Mouse (Mus musculus) midbrain, embryonic 14.5 days (tissue): Measurements from ENCODE around the gene Cabp7. TPM values are rescaled to one million over a fixed set of nuclear protein-coding genes. Genes with fewer than 3 reads are reported as not detected.
A peak's percentile ranks its signal among the peaks of the same experiment; 100 is the strongest.

Experiments used
- ATAC-seq: fragments of 200-750 bp; cut with Nextera tagmentation; 2 replicates; pipeline ENCODE4 v1.8.0; 2017; ENCODE audit warnings: moderate number of reproducible peaks, moderate library complexity; ENCODE audit not compliant: low FRiP score, low TSS enrichment
- DNase-seq: peaks from one replicate; pipeline ENCODE4 v3.0.0-alpha.2; 2015
- H3K27ac ChIP-seq: fragments of 300-500 bp; sonication (generic); replicated peaks from 2 replicates; pipeline ENCODE4 v1.5.1; 2014; ENCODE audit warnings: mild to moderate bottlenecking, low read depth, low read length, moderate library complexity
- H3K27me3 ChIP-seq: fragments of 300-500 bp; sonication (generic); 2 replicates; pipeline ENCODE4 v1.6.1; 2014; ENCODE audit warnings: low read length, control low read depth, mixed read lengths; ENCODE audit not compliant: control insufficient read depth, insufficient read depth
- H3K36me3 ChIP-seq: fragments of 300-500 bp; sonication (generic); 2 replicates; pipeline ENCODE4 v1.6.1; 2014; ENCODE audit warnings: low read length, control low read depth; ENCODE audit not compliant: control insufficient read depth, insufficient read depth
- H3K4me1 ChIP-seq: fragments of 300-500 bp; sonication (generic); 2 replicates; pipeline ENCODE4 v1.6.1; 2014; ENCODE audit warnings: mild to moderate bottlenecking, antibody characterized with exemption, low read length, control low read depth; ENCODE audit not compliant: control insufficient read depth, insufficient read depth
- H3K4me2 ChIP-seq: fragments of 300-500 bp; sonication (generic); 2 replicates; pipeline ENCODE4 v1.6.1; 2014; ENCODE audit warnings: mild to moderate bottlenecking, low read length, moderate library complexity
- H3K4me3 ChIP-seq: fragments of 300-500 bp; sonication (generic); replicated peaks from 2 replicates; pipeline ENCODE4 v1.5.1; 2014; ENCODE audit warnings: low read depth, low read length
- H3K9ac ChIP-seq: fragments of 300-500 bp; sonication (generic); replicated peaks from 2 replicates; pipeline ENCODE4 v1.6.1; 2014; ENCODE audit warnings: mild to moderate bottlenecking, low read length, moderate library complexity
- H3K9me3 ChIP-seq: fragments of 300-500 bp; sonication (generic); 2 replicates; pipeline ENCODE4 v1.6.1; 2016; ENCODE audit warnings: low read length, control low read depth, mixed read lengths; ENCODE audit not compliant: control insufficient read depth
- WGBS: fragments of 180-500 bp; shearing (Covaris S2); extraction: QIAGEN DNeasy Blood & Tissue Kit; methylation state at CpG from one replicate; pipeline ENCODE4 v1.1.7; 2014; 5-methylcytosine and 5-hydroxymethylcytosine counted together
- polyA plus RNA-seq: library from polyadenylated mRNA; unstranded; fragments of >200 nt; fragmentation: Nextera tagmentation; extraction: Ambion mirVana; gene quantifications from 2 replicates; pipeline ENCODE4 v1.2.1, GENCODE M21; 2014

Gene Cabp7
- polyA plus RNA-seq, 1 experiment from 2014 or later: 1.3 TPM

DNA sequence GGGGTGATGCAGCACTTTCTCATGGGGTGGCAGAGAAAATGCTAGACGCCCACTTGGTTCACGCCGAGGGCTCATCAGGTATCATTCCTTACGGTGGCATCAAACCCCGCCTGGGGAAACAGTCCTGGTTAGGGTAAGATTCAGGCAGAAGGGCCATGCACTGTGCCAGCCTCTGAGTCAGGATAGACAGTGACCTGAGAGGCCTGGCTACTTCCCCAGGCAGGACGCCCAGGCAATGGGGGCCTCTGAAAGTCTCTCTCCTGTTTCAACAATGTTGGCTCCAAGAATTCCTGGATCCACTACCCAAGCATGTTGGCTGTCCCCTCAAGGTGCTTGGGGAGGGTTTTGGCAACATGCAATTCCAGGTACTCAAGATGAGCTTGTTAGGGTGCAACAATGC is 23.3 kb upstream of the Cabp7 start:
- H3K9me3 ChIP-seq: no peaks in the 10 kb centered on the region
- no peak overlapping the region for H3K27ac ChIP-seq
- DNase-seq (no peak), ATAC-seq (no peak)
- H3K4me2 ChIP-seq: no peak overlapping the region
- peaks cover 19% of the 10 kb centered on the region; the same call in 1 of the 2 replicates for H3K36me3 ChIP-seq
- no peaks in the 10 kb centered on the region for H3K27me3 ChIP-seq
- 97% methylated on average over 6 of the region's 6 CpGs for WGBS
- no peak overlapping the region for H3K9ac ChIP-seq
- no peak overlapping the region for H3K4me3 ChIP-seq
- H3K4me1 ChIP-seq: no peaks in the 10 kb centered on the region

DNA sequence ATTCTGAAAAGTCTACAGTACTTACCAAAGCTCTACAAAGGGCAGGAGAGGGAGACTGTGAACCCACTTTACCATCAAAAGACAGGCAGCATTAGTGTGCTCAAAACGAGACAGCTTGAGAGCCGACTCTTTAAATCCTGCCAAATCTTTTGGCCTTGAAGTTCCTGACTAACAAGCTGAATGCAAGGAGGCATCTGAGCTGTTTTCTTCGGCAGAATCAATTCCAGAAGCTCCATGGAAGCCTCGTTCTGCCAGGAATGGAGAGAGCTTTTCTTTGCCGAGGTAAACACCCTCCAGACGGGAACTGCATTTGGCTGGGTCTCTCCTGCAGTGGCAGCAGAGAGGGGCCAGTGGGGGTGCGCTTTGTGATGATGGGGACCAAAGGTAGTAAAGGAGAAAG is 22.7 kb upstream of the Cabp7 start:
- no peaks in the 10 kb centered on the region for H3K9me3 ChIP-seq
- ATAC-seq (no peak), DNase-seq (no peak)
- WGBS: 79% methylated on average over 7 of the region's 7 CpGs
- no peak overlapping the region for H3K4me2 ChIP-seq
- H3K4me1 ChIP-seq: no peaks in the 10 kb centered on the region
- no peak overlapping the region for H3K27ac ChIP-seq
- no peaks in the 10 kb centered on the region for H3K27me3 ChIP-seq
- no peak overlapping the region for H3K9ac ChIP-seq
- peaks cover 19% of the 10 kb centered on the region; the same call in 1 of the 2 replicates for H3K36me3 ChIP-seq
- H3K4me3 ChIP-seq: no peak overlapping the region

DNA sequence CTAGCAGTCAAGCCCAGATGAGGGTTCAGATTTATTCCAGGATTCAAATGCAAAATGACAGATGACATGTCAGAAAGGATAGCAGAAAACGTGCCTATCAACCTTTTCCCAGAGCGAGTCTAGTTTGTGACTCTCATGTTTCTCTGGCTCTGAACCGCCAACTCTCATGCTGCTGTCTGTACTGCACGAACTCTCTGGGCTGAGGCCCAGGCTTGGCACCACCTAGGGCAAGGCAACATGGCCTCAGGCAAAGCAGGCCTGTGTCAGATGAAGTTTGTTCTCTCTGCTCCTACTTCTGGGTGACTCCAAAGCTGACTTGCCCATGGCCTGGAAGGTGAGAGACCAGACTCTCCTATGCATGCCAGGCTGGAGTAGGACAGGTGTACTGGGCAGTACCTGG is 21.8 kb upstream of the Cabp7 start:
- ATAC-seq: no peak
- Histone ChIP-seq H3K4me2 (no peak overlapping the region), H3K36me3 (peaks cover 19% of the 10 kb centered on the region; the same call in 1 of the 2 replicates), H3K4me3 (no peak overlapping the region), H3K27me3 (no peaks in the 10 kb centered on the region), H3K27ac (no peak overlapping the region), H3K4me1 (peaks cover 5% of the 10 kb centered on the region), H3K9ac (no peak overlapping the region), H3K9me3 (no peaks in the 10 kb centered on the region)
- WGBS: 86% methylated on average over 4 of the region's 4 CpGs
- DNase-seq: no peak

DNA sequence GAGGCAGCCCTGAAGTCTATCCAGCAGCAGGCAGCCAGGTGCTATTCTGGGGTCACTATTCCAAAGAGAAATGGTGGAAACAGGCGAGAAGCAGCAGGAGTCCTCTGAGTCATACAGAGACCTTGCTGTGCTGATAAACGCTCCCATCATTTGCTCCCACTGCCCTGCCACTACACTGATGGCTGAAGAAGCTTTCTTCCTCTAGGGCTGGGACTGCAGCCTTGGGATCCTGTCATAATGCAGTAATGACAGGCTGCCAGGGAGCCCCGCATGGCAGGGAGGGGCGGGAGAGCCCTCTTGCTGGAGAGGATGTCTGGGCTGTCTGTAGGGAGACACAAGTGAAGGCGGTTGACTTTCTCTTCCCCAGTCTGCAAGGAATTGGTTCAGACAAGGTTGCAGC is 17.9 kb upstream of the Cabp7 start:
- H3K27ac ChIP-seq: no peak overlapping the region
- no peak overlapping the region for H3K4me2 ChIP-seq
- H3K36me3 ChIP-seq: peaks cover 13% of the 10 kb centered on the region; the same call in 1 of the 2 replicates
- no peaks in the 10 kb centered on the region for H3K27me3 ChIP-seq
- 72% methylated on average over 5 of the region's 5 CpGs for WGBS
- H3K4me1 ChIP-seq: peaks cover 28% of the 10 kb centered on the region
- no peak overlapping the region for H3K4me3 ChIP-seq
- no peak overlapping the region for H3K9ac ChIP-seq
- DNase-seq (no peak), ATAC-seq (no peak)
- no peaks in the 10 kb centered on the region for H3K9me3 ChIP-seq

DNA sequence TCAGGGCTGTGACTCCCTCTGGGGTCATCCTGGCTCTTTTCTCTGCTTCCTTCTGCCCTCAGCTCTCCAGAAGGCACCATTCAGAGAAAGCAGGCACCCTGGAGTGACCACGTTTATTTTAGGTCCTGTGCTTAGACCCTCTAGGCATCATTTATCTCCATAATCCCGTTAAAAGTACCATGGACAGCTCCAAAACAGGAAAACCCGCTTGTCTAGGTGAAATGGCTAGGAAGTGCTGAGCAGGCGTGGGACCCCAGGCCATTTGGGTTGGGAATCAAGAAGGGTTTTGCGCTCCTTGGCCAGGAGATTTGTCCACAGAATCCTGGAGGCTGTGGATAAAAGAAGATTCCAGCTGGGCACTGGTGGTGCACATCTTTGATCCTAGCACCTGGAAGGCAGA is 17.1 kb upstream of the Cabp7 start:
- no peak for ATAC-seq
- WGBS: 23% methylated on average over 5 of the region's 5 CpGs

DNA sequence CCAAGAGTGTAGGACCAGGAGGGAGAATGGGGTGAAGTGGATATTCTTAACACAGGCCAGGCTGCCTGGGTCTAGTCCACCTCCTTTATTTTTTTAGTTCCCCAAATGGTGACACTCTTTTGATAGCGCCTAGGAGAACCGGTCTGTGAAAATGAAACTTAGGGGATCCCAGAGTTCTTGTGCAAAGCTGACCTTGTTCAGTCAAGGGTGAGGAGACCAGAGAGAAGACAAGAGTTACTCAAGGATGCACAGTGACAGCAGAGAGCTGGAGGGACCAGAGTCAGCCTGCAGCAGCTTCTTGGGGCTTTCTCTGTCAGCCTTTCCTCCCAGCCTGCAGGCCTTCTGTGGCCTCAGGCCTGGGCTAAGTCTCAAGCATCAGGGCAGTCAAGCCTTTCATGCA is 15.9 kb upstream of the Cabp7 start:
- Histone ChIP-seq H3K27me3 (no peaks in the 10 kb centered on the region), H3K4me2 (no peak overlapping the region), H3K4me1 (peaks cover 28% of the 10 kb centered on the region), H3K9ac (no peak overlapping the region), H3K27ac (peak overlapping the region; percentile 78), H3K9me3 (no peaks in the 10 kb centered on the region), H3K4me3 (no peak overlapping the region), H3K36me3 (0 out of 2 replicates have a peak, but pooled peaks cover 2% of the 10 kb centered on the region)
- ATAC-seq (no peak), DNase-seq (no peak)
- 9% methylated on average over 2 of the region's 2 CpGs for WGBS

More for the DNA sequence above, 17.1 kb upstream of the Cabp7 start:
- peaks cover 28% of the 10 kb centered on the region for H3K4me1 ChIP-seq
- H3K27ac ChIP-seq: peak overlapping the region; percentile 42; the same call in 1 of the 2 replicates
- no peak overlapping the region for H3K9ac ChIP-seq
- DNase-seq: no peak
- H3K27me3 ChIP-seq: no peaks in the 10 kb centered on the region
- H3K4me2 ChIP-seq: no peak overlapping the region
- no peak overlapping the region for H3K4me3 ChIP-seq
- peaks cover 9% of the 10 kb centered on the region; the same call in 1 of the 2 replicates for H3K36me3 ChIP-seq
- H3K9me3 ChIP-seq: no peaks in the 10 kb centered on the region

DNA sequence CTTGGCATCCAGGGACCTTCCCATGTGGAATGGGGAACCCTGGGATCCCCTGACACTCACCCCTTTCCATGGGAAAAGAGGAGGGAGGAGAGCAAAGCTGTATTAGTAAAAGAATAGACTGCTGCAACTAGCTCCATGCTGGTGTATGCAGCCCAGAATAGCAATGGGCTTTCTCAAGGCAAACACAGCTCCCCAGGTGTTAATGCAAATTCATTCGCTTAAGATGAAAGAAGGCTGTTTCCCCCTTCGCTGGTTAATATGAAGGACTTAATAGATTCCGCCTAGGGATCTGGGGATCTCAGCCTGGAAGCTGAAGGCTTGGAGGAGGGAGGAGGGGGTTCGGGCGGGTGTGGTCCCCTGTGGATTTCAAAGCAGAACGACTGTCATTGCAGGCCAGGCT is 15.4 kb upstream of the Cabp7 start:
- Histone ChIP-seq H3K27ac (peak overlapping the region; percentile 78), H3K4me2 (no peak overlapping the region), H3K36me3 (0 out of 2 replicates have a peak, but pooled peaks cover 2% of the 10 kb centered on the region), H3K27me3 (no peaks in the 10 kb centered on the region), H3K9me3 (no peaks in the 10 kb centered on the region), H3K9ac (0 out of 2 replicates have a peak overlapping the region, but pooled peaks have one; percentile 13), H3K4me1 (peaks cover 28% of the 10 kb centered on the region), H3K4me3 (no peak overlapping the region)
- ATAC-seq (peak; percentile 34; the same call in 1 of the 2 replicates), DNase-seq (peak; percentile 77)
- 5% methylated on average over 6 of the region's 6 CpGs for WGBS

DNA sequence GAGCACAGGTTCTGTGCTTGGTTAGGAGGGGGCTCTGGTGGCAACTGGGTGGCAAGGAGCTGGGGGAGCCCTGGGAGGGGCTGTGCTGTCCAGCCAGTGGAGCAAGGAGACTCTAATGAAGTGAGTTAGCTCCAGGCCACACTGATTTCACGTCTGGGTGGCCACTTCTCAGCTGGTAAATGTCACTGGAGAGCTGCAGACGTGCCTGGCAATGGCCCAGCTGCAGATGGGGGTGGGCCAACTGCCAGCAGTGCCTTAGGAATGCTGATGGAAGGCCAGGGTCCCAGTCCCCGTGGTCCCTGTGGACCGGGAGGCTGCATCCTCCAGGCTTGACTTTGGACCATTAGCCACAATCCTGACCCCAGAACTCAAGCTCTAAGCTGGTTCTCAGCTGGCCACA is 13.9 kb upstream of the Cabp7 start:
- DNase-seq: peak; percentile 45
- Histone ChIP-seq H3K27ac (no peak overlapping the region; the same call in 1 of the 2 replicates), H3K4me1 (peaks cover 28% of the 10 kb centered on the region), H3K9me3 (no peaks in the 10 kb centered on the region), H3K27me3 (no peaks in the 10 kb centered on the region), H3K36me3 (no peaks in the 10 kb centered on the region), H3K4me2 (no peak overlapping the region), H3K9ac (no peak overlapping the region), H3K4me3 (no peak overlapping the region)
- no peak for ATAC-seq
- 12% methylated on average over 4 of the region's 4 CpGs for WGBS

DNA sequence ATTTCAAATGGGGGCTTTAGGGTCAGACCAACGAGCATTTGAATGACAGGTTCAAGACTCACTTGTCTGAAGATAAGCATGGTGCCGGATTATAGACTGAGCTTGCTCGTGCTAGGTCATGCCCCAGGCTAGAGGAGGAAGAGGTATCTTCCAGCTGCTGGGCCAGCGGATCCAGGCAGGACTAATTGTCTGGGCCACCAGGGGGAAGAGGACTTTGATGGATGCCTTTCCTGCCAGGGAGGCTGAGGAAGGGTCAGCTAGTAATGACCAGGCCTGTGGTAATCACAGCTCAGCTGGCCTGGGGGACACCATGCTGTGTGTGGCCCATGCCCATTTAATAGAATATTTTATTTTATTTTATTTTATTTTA is 11.2 kb upstream of the Cabp7 start:
- H3K27me3 ChIP-seq: no peaks in the 10 kb centered on the region
- H3K9ac ChIP-seq: no peak overlapping the region
- no peaks in the 10 kb centered on the region for H3K36me3 ChIP-seq
- no peak overlapping the region for H3K4me2 ChIP-seq
- peaks cover 24% of the 10 kb centered on the region for H3K4me1 ChIP-seq
- no peak for DNase-seq
- no peak for ATAC-seq
- WGBS: 48% methylated on average over 4 of the region's 4 CpGs
- no peak overlapping the region for H3K27ac ChIP-seq
- H3K9me3 ChIP-seq: no peaks in the 10 kb centered on the region
- no peak overlapping the region for H3K4me3 ChIP-seq
